Mouse (Mus musculus) adrenal gland, postnatal 25 days (tissue): ENCODE measurements around the gene Ppp2r5d. TPM values are rescaled to one million over a fixed set of nuclear protein-coding genes. Genes with fewer than 3 reads are reported as not detected.

Source experiments
- DNase-seq: peaks from one replicate; pipeline ENCODE4 v3.0.0; 2021; ENCODE audit warnings: mixed read lengths
- total RNA-seq: library from RNA; stranded (reverse); gene quantifications from 2 replicates; pipeline ENCODE4 v1.2.3, GENCODE M21; 2021

Gene Ppp2r5d
- total RNA-seq, 1 experiment from 2014 or later = 47.2 TPM

DNA sequence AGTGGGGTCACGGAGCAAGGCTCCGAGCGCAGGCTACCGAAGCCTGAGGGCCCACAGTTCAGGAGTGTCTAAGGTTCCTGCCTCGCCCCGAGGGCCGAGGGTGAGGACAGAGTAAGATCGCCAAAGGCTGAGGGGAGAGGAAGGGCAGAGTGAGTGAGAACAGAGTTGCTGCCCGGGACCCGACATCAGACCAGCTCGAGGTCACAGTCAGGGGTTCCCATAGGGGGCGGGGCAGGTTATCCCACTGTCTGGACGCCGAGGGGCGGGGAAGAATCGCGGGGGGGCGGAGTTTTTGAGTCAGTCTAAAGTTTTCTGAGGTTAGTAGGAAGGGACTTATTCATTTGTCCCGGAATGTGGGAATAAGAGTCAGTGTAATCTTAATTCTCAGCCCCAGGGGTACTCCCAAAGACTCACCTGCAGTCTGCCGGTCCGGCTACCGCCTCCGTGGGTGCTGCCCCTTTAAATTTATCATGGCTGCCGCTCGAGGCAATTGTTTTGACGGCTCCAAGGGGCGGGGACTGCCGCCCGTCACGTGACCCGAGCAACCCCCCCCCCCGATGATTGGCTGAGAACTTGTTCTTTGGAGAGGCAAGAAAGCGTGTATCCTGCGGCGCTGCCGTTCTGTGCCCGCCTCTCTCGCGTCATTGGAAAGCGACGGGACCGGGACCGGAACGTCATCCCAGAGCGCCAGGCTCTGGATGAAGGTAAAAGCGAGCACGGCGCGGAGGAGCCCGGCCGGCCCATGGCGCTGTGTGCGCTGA lies 59.2 kb downstream of the Ppp2r5d start, which contains the start of the genes Klc4 and Mrpl2:
Klc4 (minus strand) TSS at position 462 of the 761 bp plus-strand sequence.
Mrpl2 (plus strand) TSS at position 669 of the 761 bp plus-strand sequence.
- peak; percentile 97 for DNase-seq

GRCm38 (mm10) chr17:46644916-46645475 lies 59.9 kb downstream of the Ppp2r5d start:
- peak; percentile 77 for DNase-seq

- DNase-seq = no peak
Observed at GRCm38 (mm10) chr17:46644152-46644805, 60.6 kb downstream of the Ppp2r5d start.

- DNase-seq = no peak
Observed at GRCm38 (mm10) chr17:46642060-46642459, 62.9 kb downstream of the Ppp2r5d start.

DNA sequence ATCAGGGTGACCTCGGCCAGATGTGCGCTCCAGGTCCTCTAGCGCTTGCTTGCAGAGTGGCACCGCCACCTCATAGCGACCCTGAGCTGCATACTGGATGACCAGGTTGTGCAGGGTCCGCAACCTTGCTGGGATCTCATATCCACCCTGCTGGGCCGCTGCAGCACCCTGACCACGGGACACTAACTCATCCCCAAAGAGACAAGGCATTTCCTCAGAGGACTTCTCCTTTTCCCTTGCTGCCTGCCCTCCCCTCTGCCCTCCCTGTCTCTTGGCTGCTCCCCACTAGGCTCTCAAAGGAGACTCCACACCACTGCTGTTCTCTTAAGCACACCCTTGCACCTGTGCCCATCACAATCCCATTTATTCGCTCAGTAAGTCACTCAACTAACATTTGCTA lies 65.0 kb downstream of the Ppp2r5d start:
- DNase-seq = no peak

DNA sequence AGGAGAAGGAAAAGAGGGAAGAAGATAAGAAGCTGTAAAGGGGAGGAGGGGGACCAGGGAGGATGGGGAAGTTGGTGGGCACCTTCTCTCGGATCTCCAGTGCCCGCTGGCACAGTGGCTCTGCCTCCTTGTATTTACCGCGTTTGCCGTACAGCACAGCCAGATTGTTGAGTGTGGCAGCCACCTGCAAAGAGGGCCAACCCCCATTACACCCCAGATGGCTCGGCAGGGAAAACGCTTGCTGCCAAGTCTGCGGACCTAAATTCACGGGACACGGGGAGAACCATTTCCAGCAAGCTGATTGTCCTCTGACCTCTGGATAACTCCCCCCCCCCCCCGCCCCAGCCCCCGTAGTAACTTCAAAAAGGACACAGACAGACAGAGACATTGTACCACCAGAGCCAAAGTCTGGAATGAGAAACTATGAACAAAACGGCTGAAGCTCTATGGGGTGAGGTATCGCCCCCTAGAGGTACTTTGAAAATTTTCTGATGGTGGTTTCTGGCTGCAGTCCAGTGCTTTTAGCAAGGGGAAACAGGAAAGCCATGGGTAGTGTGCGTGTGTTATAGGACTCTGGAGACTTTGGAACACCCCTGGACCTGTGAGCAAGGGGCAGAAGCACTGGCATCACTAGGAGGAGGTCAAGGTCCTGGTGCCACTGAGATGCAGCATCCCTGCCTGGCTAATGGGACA lies 67.9 kb downstream of the Ppp2r5d start:
- DNase-seq = no peak

Other genes with a start within 250 kb of the Ppp2r5d start
- 0.52 and 0.55 TPM in 2 replicates for gene Ttbk1, start 217.4 kb downstream of the Ppp2r5d start, total RNA-seq
- gene Dnph1, start 208.4 kb downstream of the Ppp2r5d start, total RNA-seq = 5.3 and 8.4 TPM in 2 replicates
- gene Cul9, start 158.7 kb downstream of the Ppp2r5d start, total RNA-seq = 21.1 and 32.5 TPM in 2 replicates
- gene Srf, start 148.9 kb downstream of the Ppp2r5d start, total RNA-seq = 37.1 and 47.1 TPM in 2 replicates
- gene Ptk7, start 75.6 kb downstream of the Ppp2r5d start, total RNA-seq = 8.0 and 16.8 TPM in 2 replicates
- gene Klc4, start 59.1 kb downstream of the Ppp2r5d start, total RNA-seq = 38.4 and 49.7 TPM in 2 replicates
- gene Mrpl2, start 58.9 kb downstream of the Ppp2r5d start, total RNA-seq = 96.4 and 119 TPM in 2 replicates
- gene Cul7, start 54.8 kb downstream of the Ppp2r5d start, total RNA-seq = 41.3 and 51.4 TPM in 2 replicates
- 26.8 and 33.4 TPM in 2 replicates for gene Rrp36, start 30.8 kb downstream of the Ppp2r5d start, total RNA-seq
- gene Mea1, start 26.3 kb downstream of the Ppp2r5d start, total RNA-seq = 89.2 and 90.4 TPM in 2 replicates
- 73.3 and 86.4 TPM in 2 replicates for gene Klhdc3, start 24.2 kb downstream of the Ppp2r5d start, total RNA-seq
- gene Pex6, start 6.4 kb upstream of the Ppp2r5d start, total RNA-seq = 60.6 and 68.6 TPM in 2 replicates
- 0.61 and 12.4 TPM in 2 replicates for gene Gnmt, start 24.1 kb upstream of the Ppp2r5d start, total RNA-seq
- 50.0 and 64.6 TPM in 2 replicates for gene Cnpy3, start 47.1 kb upstream of the Ppp2r5d start, total RNA-seq
- gene Ptcra, start 58.6 kb upstream of the Ppp2r5d start, total RNA-seq = not detected in 2 replicates
- 73.6 and 82.1 TPM in 2 replicates for gene 2310039H08Rik, start 67.5 kb upstream of the Ppp2r5d start, total RNA-seq
- 69.4 and 73.0 TPM in 2 replicates for gene Rpl7l1, start 77.6 kb upstream of the Ppp2r5d start, total RNA-seq
- gene Bicral, start 153.4 kb upstream of the Ppp2r5d start, total RNA-seq = 24.6 and 26.0 TPM in 2 replicates
- gene Tbcc, start 185.6 kb upstream of the Ppp2r5d start, total RNA-seq = 19.7 and 24.3 TPM in 2 replicates
- not detected in 2 replicates for gene Prph2, start 205.3 kb upstream of the Ppp2r5d start, total RNA-seq